Mouse (Mus musculus): ENCODE results near the gene Cmtm8.

DNA sequence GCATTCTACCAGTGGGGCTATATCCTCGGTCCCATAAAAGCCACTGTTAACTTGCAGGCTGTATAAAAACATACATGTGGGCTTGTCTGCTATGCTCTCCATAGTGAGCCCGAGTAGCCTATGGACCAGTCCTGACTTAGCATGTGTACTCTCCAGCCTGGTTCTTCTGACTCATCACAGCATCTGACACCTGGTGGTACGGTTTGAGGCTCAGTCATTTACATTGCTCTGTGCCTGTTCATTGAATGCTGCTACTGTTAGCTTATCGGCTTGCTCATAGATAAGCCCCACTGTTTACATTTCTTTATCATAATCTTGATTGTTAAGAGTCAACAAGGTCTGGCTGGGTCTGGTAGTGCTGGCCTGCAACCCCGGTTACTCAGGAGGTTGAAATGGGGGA, 35.3 kb downstream of the Cmtm8 start:
- TF ChIP-seq POLR2A (IDR thresholded peaks at IDR 0.05; ENCODE audit: borderline replicate concordance, low read depth, low read length): no peak
- TF ChIP-seq CTCF (IDR thresholded peaks at IDR 0.05; ENCODE audit: low read depth, low read length): no peak

Data from bone marrow macrophage, adult 2 months (primary cell).